In genomic region chr3:55835207-55835606, GRCm38 (mm10) we compare ENCODE assay signal across 20 mouse cellular contexts. TPM values are rescaled to one million over a fixed set of nuclear protein-coding genes. Genes with fewer than 3 reads are reported as not detected.
"Had no signal": no experiment of that assay in that cellular context is flagged by ENCODE, and none has a peak within 500 bp of the region (broad histone marks: within the 10 kb centered on the region; RNA-seq: fewer than 3 reads in every experiment).

No protein-coding gene starts in this region.

- H3K27ac ChIP-seq: left cerebral cortex, adult 2 months; liver, embryonic 14.5 days; macrophage; midbrain, embryonic 12.5 days; stomach, postnatal 0 days had no signal

- ATAC-seq: midbrain, embryonic 16.5 days had no signal

- H3K27me3 ChIP-seq: midbrain, embryonic 12.5 days had no signal

- H3K9me3 ChIP-seq: midbrain, embryonic 12.5 days had no signal

- DNase-seq: kidney, adult 18-20 months; kidney, adult 9 months; kidney, postnatal 14 days; kidney, postnatal 4 days; layer of hippocampus, postnatal 36 days; lung, postnatal 14 days; right cerebral cortex, adult 18-20 months; right cerebral cortex, postnatal 14 days; right cerebral cortex, postnatal 4 days; thymus, adult 2 months; thymus, postnatal 14 days; thymus, postnatal 4 days had no signal

- H3K9ac ChIP-seq: liver, embryonic 14.5 days; midbrain, embryonic 12.5 days had no signal

- H3K4me2 ChIP-seq: midbrain, embryonic 12.5 days had no signal

- H3K4me3 ChIP-seq: left cerebral cortex, adult 2 months; midbrain, embryonic 12.5 days had no signal

RNA-seq across cellular contexts. Expression of gene Mab21l1, which starts 52.9 kb away (rescaled TPM):
- total RNA-seq: liver, adult 2 months; megakaryocyte, adult 5-6 weeks had no signal
- polyA plus RNA-seq: liver, adult 2 months; macrophage; thymus, adult 2 months had no signal
